ENCODE assay signal across 13 mouse cellular contexts in the genomic region with DNA sequence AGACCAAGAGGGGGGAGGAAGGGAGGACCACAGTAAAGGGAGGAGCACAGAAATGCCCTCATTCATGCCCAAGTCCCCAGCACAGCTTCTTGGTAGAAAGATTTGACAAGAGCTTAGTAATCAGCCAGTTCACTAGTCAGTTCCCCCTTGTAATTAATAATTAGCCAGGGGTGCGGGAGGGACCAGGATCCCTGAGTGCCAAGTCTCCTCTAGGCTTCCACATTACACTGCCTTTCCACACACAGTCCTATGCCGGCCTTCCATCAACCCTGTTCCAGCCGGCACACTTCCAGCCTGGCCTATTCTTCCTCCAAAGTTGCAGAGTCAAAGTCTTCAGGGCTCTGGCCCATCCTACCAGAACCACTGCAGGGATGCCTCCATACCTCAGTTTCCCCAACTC. TPM values are rescaled to one million over a fixed set of nuclear protein-coding genes. Genes with fewer than 3 reads are reported as not detected.
DNase-seq lines count a peak whose midpoint lies in the region; ATAC-seq and TF ChIP-seq lines count a peak whose summit lies in the region.
"Had no signal": no experiment of that assay in that cellular context is flagged by ENCODE, and none has a peak within 500 bp of the region (broad histone marks: within the 10 kb centered on the region; RNA-seq: fewer than 3 reads in every experiment).

No protein-coding gene starts in this region.

- ATAC-seq in lung, postnatal 0 days, result no peak
- peak; percentile 15; the same call in 1 of the 2 replicates for ATAC-seq in stomach, embryonic 16.5 days (ENCODE audit: insufficient read depth, low FRiP score)
- ATAC-seq: midbrain, embryonic 13.5 days had no signal

- H3K4me1 ChIP-seq in lung, postnatal 0 days (ENCODE audit: insufficient read depth, low read depth, low read length), result peaks cover 41% of the 10 kb centered on the region
- H3K4me1 ChIP-seq in lung, adult 2 months (ENCODE audit: control insufficient read depth, insufficient read depth, low read length), result peaks cover 33% of the 10 kb centered on the region
- peaks cover 34% of the 10 kb centered on the region for H3K4me1 ChIP-seq in kidney, adult 2 months (ENCODE audit: control insufficient read depth, insufficient read depth, low read length)
- peaks cover 64% of the 10 kb centered on the region for H3K4me1 ChIP-seq in stomach, embryonic 16.5 days (ENCODE audit: control insufficient read depth, insufficient read depth, low read length)
- H3K4me1 ChIP-seq in thymus, adult 2 months (replicated peaks; ENCODE audit: control insufficient read depth, insufficient read depth, low read length), result peaks cover 61% of the 10 kb centered on the region

- no peaks in the 10 kb centered on the region for H3K27me3 ChIP-seq in lung, postnatal 0 days (replicated peaks; ENCODE audit: insufficient read depth, low read length)
- no peaks in the 10 kb centered on the region for H3K27me3 ChIP-seq in kidney, adult 2 months (replicated peaks; ENCODE audit: control insufficient read depth, insufficient read depth, low read length)
- H3K27me3 ChIP-seq in stomach, embryonic 16.5 days (ENCODE audit: control insufficient read depth, insufficient read depth, low read length), result no peaks in the 10 kb centered on the region
- no peaks in the 10 kb centered on the region for H3K27me3 ChIP-seq in thymus, adult 2 months (ENCODE audit: control insufficient read depth, insufficient read depth, low read length)
- H3K27me3 ChIP-seq: midbrain, embryonic 13.5 days had no signal

- TF ChIP-seq CTCF in lung, postnatal 0 days (IDR thresholded peaks at IDR 0.05), result no peak
- TF ChIP-seq CTCF in lung, adult 2 months (IDR thresholded peaks at IDR 0.05; ENCODE audit: insufficient read depth, low read length), result no peak
- no peak for TF ChIP-seq CTCF in kidney, adult 2 months (conservative IDR thresholded peaks at IDR 0.05; ENCODE audit: insufficient read depth, insufficient read length, low read depth, low read length)
- TF ChIP-seq CTCF in thymus, adult 2 months (IDR thresholded peaks at IDR 0.05; ENCODE audit: borderline replicate concordance, control insufficient read depth, extremely low read depth, insufficient read depth, low read length, poor library complexity), result no peak

- no peak overlapping the region for H3K9ac ChIP-seq in lung, postnatal 0 days (replicated peaks; ENCODE audit: low read depth)
- H3K9ac ChIP-seq in stomach, embryonic 16.5 days (ENCODE audit: low read length), result no peak overlapping the region
- H3K9ac ChIP-seq: heart, embryonic 13.5 days; hindbrain, embryonic 12.5 days; liver, embryonic 14.5 days; midbrain, embryonic 13.5 days had no signal

- H3K27ac ChIP-seq in lung, postnatal 0 days (ENCODE audit: low read length), result no peak overlapping the region; the same call in 1 of the 2 replicates
- no peak overlapping the region; the same call in 1 of the 2 replicates for H3K27ac ChIP-seq in kidney, adult 2 months (ENCODE audit: insufficient read depth, low read depth, low read length)
- H3K27ac ChIP-seq in stomach, embryonic 16.5 days (ENCODE audit: low read length), result peak overlapping the region; percentile 51
- H3K27ac ChIP-seq in thymus, adult 2 months (ENCODE audit: control insufficient read depth, insufficient read depth, low read length), result no peak overlapping the region
- H3K27ac ChIP-seq: embryonic facial prominence, embryonic 10.5 days; heart, embryonic 13.5 days; hindbrain, embryonic 12.5 days; liver, embryonic 14.5 days; midbrain, embryonic 13.5 days had no signal

- no peaks in the 10 kb centered on the region for H3K36me3 ChIP-seq in lung, postnatal 0 days (ENCODE audit: insufficient read depth, low read length)
- no peaks in the 10 kb centered on the region for H3K36me3 ChIP-seq in kidney, adult 2 months (ENCODE audit: control insufficient read depth, insufficient read depth, low read length)
- H3K36me3 ChIP-seq in stomach, embryonic 16.5 days (ENCODE audit: control insufficient read depth, insufficient read depth, low read length), result no peaks in the 10 kb centered on the region
- H3K36me3 ChIP-seq in thymus, adult 2 months (ENCODE audit: control insufficient read depth, insufficient read depth, low read length), result no peaks in the 10 kb centered on the region
- H3K36me3 ChIP-seq: hindbrain, embryonic 12.5 days; midbrain, embryonic 13.5 days had no signal

- WGBS in lung, postnatal 0 days, result 61% methylated on average over 3 of the region's 3 CpGs
- 69% methylated on average over 3 of the region's 3 CpGs for WGBS in lung, adult 2 months
- WGBS in kidney, adult 2 months, result 39% methylated on average over 3 of the region's 3 CpGs
- WGBS in stomach, embryonic 16.5 days, result 66% methylated on average over 3 of the region's 3 CpGs
- 97% methylated on average over 3 of the region's 3 CpGs for WGBS in thymus, adult 2 months

- no peaks in the 10 kb centered on the region for H3K9me3 ChIP-seq in lung, postnatal 0 days (ENCODE audit: low read length)
- H3K9me3 ChIP-seq in stomach, embryonic 16.5 days (replicated peaks; ENCODE audit: control insufficient read depth, low read length), result no peaks in the 10 kb centered on the region
- H3K9me3 ChIP-seq: embryonic facial prominence, embryonic 10.5 days; heart, embryonic 13.5 days; hindbrain, embryonic 12.5 days; midbrain, embryonic 13.5 days had no signal

- no peak overlapping the region for H3K4me2 ChIP-seq in lung, postnatal 0 days (replicated peaks; ENCODE audit: low read depth, low read length)
- H3K4me2 ChIP-seq in stomach, embryonic 16.5 days (ENCODE audit: low read depth, low read length), result 0 out of 2 replicates have a peak overlapping the region, but pooled peaks have one; percentile 1
- H3K4me2 ChIP-seq: heart, embryonic 13.5 days; hindbrain, embryonic 12.5 days; midbrain, embryonic 13.5 days had no signal

- TF ChIP-seq POLR2A in lung, adult 2 months (IDR thresholded peaks at IDR 0.05; ENCODE audit: borderline replicate concordance, extremely low read depth, low read depth, low read length), result no peak
- TF ChIP-seq POLR2A in kidney, adult 2 months (IDR thresholded peaks at IDR 0.05; ENCODE audit: low read depth, low read length), result no peak
- no peak for TF ChIP-seq POLR2A in thymus, adult 2 months (IDR thresholded peaks at IDR 0.05; ENCODE audit: control insufficient read depth, extremely low read depth, insufficient read depth, low read length, poor library complexity)

- DNase-seq in lung, postnatal 0 days (ENCODE audit: low spot score), result peak; percentile 48
- no peak for DNase-seq in lung, adult 2 months
- peak; percentile 92 for DNase-seq in kidney, adult 2 months
- DNase-seq in kidney, postnatal 25 days, result peak; percentile 73 to 85
- no peak for DNase-seq in layer of hippocampus, adult 9-10 months (ENCODE audit: low spot score)
- DNase-seq in thymus, adult 2 months, result no peak
- DNase-seq: cerebellum, postnatal 25 days had no signal

- no peak overlapping the region for H3K4me3 ChIP-seq in lung, postnatal 0 days (ENCODE audit: low read depth, low read length)
- no peak overlapping the region for H3K4me3 ChIP-seq in lung, adult 2 months (replicated peaks; ENCODE audit: extremely low read depth, low read depth, low read length)
- no peak overlapping the region for H3K4me3 ChIP-seq in kidney, adult 2 months (ENCODE audit: insufficient read depth, low read depth, low read length)
- no peak overlapping the region for H3K4me3 ChIP-seq in stomach, embryonic 16.5 days (replicated peaks; ENCODE audit: low read length)
- no peak overlapping the region for H3K4me3 ChIP-seq in thymus, adult 2 months (ENCODE audit: control insufficient read depth, insufficient read depth, low read length)
- H3K4me3 ChIP-seq: embryonic facial prominence, embryonic 10.5 days; heart, embryonic 13.5 days; hindbrain, embryonic 12.5 days; midbrain, embryonic 13.5 days had no signal

- TF ChIP-seq EP300 in lung, postnatal 0 days (IDR thresholded peaks at IDR 0.05), result no peak

RNA-seq across cellular contexts. Expression of a gene that starts 4.0 kb away (rescaled TPM):
- polyA plus RNA-seq in lung, postnatal 0 days (2015; fragmentation: Nextera tagmentation; extraction: Ambion mirVana), result 34.8 and 36.3 TPM in 2 replicates
- polyA plus RNA-seq in lung, adult 2 months (2012; rRNA removed), result 41.1 and 42.1 TPM in 2 replicates
- polyA plus RNA-seq in kidney, adult 2 months (2012; rRNA removed), result 14.2 and 16.2 TPM in 2 replicates
- polyA plus RNA-seq in stomach, embryonic 16.5 days (2015; fragmentation: Nextera tagmentation; extraction: Ambion mirVana), result 31.2 and 32.7 TPM in 2 replicates
- polyA plus RNA-seq in thymus, adult 2 months (2012; rRNA removed), result 33.0 and 41.3 TPM in 2 replicates

RNA-seq across cellular contexts. Expression of a gene that starts 20.2 kb away (rescaled TPM):
- 26.0 and 26.7 TPM in 2 replicates for polyA plus RNA-seq in lung, postnatal 0 days (2015; fragmentation: Nextera tagmentation; extraction: Ambion mirVana)
- 34.5 and 40.5 TPM in 2 replicates for polyA plus RNA-seq in lung, adult 2 months (2012; rRNA removed)
- polyA plus RNA-seq in kidney, adult 2 months (2012; rRNA removed), result 17.4 and 23.6 TPM in 2 replicates
- polyA plus RNA-seq in stomach, embryonic 16.5 days (2015; fragmentation: Nextera tagmentation; extraction: Ambion mirVana), result 13.9 and 21.8 TPM in 2 replicates
- 3.7 and 4.6 TPM in 2 replicates for polyA plus RNA-seq in thymus, adult 2 months (2012; rRNA removed)

Comparison
In these comparisons a context has a peak if more than half of its experiments do, and no peak if none do; other contexts are left out.
1. DNase-seq: peak in lung, postnatal 0 days (single experiment), kidney, adult 2 months (single experiment) and kidney, postnatal 25 days (2 of 2); none in lung, adult 2 months (single experiment), layer of hippocampus, adult 9-10 months (single experiment) and thymus, adult 2 months (single experiment).